Mouse (Mus musculus) testis, postnatal 14 days (tissue): ENCODE data around the gene Trmt61a.

Experiments
- DNase-seq: peaks from one replicate; pipeline ENCODE4 v3.0.0; 2021; ENCODE audit warnings: low spot score

The Trmt61a gene

DNA sequence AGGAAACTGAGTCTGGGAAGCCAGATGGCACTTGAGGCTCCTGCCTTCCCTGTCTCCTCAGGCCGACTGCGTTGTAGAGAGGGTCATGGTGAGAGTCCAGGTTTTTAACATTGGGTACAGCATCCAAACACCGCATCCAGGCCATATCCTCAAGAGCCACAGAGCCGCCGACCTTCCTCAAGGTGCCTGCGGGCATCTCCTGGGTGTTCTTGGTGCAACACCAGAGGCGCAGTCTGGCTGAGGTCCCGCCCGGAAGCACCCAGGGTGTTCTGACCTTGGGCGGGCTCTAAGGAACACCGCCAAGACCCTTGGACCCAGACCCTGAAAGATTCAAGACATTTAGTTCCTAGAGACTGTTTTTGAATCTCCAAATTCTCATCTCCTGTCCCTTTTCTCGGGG lies 5.3 kb upstream of the Trmt61a start:
- no peak for DNase-seq

DNA sequence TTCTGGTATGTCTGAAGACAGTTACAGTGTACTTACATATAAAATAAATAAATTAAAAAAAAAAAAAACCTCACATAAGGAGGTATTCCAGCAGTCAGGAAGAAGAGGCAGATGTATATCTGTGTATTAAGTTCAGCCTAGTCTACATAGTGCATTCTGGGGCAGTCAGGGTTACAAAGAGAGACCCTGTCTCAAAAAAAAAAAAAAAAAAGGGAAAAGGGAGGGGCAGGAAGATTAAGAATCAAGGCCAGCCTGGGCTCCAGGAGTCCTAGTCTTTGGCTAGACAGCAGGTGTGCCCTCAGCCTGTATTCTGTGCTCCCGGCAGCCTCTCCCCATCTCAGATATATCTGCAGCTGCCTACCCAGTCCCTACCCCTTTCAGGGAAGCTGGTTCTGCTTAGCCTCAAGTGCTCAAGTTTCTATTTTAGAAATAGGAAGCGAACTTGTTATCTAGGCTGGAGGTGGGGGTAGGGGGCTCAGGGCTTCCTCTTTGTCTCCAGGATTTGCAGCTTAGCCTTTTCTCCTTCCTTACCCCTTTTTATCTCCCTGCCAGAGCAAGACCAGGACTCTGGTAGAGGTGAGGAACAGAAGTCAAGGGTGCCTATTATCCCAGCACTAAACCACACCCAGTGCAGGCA lies 2.9 kb upstream of the Trmt61a start:
- DNase-seq = no peak

DNA sequence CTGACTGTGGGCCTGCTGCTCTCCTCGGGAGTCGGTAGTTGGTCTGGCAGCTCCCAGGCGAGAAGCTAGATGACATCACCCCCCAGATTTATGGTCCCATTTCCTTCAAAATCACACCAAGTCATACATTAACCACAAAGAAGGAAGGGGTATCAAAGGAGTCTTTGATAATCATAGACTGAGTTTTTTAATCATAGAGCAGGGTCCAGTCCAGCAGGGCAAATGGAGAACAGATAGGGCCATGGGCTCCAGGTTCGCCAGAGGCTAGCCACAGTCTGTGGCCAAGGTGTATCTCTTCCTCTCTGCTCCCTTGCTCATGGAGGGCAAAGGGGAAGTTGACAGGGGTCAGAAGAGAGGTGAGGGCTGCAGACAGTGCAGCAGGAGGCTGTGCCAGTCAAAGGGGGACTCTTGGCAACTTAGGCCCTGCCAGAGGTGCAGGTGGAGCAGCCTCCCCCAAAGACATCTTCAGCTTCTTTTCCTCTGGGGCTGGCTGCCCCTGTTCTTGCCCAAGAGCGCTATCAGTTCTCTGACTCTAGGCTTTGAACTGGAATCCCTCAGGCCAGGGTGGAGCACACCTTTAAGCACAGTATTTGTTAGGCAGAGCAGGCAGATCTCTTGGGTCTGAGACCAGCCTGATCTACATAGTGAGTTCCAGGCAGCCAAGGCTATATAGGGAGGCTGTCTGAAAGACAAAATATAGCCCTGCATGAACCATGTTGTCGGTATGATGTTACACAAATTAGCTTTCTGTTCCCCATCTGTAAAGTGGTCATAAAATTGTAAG lies 1.9 kb upstream of the Trmt61a start:
- no peak for DNase-seq

DNA sequence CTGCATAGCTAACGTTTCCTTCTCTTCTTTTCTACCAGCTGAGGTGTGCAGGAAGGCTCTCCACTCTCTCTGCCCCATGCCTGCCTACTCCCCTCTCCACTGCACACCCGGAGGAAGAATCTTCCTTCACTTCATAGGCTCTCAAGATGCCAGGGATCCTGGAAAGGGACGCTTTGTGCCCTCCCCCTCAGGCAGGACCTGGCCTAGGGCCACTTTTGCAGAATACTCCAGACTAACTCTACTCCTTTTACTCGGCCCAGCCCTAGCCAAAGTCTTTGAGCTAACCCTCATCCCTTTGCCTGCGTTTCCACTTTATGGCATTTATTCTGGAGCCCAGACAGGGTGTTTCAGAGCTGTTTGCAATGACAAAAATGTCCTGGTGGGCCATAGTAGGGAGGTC lies 484 bp upstream of the Trmt61a start:
- peak; percentile 50 for DNase-seq

DNA sequence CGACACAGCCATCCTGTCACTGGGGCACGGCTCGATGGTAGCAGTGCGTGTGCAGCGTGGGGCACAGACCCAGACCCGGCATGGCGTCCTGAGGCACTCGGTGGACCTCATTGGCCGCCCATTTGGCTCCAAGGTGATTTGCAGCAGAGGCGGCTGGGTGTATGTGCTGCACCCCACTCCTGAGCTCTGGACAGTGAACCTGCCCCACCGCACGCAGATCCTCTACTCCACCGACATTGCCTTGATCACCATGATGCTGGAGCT lies 697 bp downstream of the Trmt61a start:
- no peak for DNase-seq

DNA sequence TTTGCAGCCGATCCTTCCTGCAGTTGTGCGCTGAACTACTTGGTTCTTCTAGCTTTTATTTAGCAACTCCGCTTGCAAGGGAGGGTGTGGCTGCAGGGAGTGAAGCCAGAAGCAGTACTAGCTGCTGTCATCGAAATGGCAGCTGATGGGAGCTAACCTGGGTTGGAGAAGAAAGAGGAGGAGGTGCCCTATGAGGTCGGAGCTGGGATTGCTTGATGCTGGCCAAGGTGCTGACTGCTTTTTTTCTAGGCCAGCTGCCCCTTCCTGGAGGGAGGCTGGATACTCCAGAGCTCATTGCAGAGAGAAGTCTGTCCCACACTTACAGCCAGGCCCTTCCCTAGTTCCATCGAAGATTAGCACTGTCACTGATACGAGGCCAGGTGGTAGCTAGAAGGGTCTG lies 1.1 kb downstream of the Trmt61a start:
- DNase-seq = no peak

DNA sequence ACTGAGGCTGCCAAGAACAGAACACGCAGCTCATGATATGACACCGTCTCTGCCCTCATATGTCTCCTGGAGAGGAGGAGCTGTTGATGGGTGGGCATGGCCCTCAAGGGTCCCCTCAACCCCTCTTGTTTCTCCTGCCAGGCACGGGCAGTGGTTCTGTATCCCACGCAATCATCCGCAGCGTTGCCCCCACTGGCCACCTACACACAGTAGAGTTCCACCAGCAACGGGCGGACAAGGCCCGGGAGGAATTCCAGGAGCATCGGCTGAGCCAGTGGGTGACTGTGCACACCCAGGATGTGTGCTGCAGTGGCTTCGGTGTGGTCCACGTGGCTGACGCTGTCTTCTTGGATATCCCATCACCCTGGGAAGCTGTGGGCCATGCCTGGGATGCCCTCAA lies 2.8 kb downstream of the Trmt61a start:
- DNase-seq = no peak

DNA sequence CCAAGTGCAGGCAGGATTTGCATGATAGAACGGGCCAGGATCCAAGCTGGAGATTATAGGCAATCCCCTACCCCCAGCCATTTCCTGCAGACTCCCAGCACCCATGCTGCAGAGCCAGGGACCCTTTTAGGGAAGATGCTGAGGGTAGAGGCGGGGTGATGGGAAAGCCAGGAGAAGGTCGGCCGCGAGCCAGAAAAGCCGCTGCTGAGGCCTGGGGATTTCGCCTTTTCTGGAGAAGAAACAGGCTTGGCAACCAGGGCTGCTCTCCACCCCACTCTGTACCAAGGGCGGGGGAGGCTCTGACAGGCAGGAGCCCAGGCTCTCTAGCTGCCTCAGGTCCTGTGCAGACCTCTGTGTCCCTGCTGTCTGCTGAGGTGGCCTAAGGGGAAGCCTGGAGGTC lies 3.4 kb downstream of the Trmt61a start:
- no peak for DNase-seq

DNA sequence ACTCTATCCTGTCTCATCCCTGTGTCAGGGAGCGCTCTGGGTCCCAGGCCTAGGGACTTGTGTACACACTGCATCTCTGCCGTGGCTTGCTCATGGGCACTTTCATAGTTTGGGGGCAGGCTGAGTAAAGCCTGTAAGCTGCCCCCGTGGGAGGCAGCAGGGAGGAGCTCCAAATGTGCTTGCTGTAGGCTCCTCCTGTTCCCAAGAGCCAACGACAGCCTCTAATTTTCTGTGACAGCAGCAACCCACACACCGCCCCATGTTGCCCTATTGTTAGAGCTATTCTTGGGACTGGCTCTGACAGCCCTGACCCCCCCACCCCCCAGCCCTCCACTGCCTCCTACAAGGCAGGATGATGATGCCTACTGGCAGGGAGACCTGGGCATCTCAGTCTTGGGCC lies 4.1 kb downstream of the Trmt61a start:
- DNase-seq = no peak

DNA sequence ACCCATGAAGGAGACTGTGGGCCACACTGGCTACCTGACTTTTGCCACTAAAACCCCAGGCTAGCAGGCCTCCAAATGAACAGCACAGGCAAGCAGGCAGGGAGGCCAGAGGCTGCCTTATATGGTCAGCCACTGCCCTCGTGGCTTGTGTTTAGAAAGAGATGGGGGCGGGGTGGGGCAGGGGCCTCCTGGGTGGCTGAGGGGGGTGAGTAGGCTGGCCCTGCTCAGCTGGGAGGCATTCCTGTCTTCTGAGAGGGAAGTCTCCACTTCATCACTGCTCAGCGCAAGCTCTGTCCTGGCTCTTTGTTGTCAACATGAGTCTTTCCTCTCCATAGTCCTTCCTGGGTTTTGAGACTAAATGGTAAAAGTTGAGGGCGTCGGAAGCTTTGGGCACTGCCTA lies 4.9 kb downstream of the Trmt61a start:
- no peak for DNase-seq

DNA sequence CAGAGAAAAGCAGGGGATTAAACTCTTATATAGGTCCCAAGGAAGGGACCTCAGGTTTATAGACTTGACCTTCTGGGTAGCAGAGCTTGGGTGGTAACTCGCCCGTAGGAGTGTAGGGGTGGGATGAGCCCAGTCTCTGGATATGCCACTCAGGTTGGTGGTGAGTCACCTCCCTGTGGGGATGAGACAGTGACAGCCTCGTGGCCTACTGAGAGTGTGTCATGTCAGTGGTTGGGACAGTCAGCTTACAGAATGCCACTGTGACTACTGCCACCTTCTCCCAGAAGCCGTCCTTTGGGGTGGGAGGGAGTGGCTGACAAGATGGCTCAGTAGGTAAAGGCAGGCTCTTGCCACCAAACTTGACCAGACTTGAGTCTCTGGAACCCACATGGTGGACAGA lies 8.5 kb downstream of the Trmt61a start:
- no peak for DNase-seq

DNA sequence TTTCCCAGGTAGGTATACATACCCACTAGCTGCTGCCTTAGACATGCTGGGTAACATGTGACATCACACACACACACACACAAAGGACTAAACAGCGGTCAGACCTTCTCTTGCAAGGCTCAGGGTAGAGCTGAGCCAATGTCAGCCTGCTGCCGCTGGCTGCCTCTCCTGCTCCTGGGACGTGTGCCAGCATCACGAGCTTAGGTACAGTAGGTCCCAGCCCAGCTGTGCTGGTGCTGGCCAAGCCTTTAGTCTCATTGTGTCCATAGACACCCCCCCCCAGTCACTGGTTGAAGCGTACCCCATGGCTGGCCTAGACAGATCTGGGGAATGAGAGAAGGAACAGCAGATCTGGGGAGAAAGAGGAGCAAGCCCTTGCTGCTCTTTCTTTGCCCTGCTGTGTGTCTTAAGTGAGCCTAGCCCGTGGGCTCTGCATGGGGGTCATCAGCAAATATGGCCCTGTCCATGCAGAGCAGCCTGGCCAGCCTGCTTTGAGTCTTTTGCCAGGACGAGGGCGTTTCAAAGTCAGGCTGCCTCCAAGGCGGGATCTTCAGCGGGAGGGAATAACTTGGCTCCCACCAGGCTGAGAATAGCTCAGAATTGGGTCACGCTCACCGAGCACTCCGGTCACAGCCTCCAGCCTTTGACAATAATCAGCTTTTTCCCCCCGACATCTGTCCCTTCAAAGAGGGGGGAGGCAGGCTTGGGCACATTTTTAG lies 9.6 kb downstream of the Trmt61a start:
- DNase-seq = peak; percentile 79

DNA sequence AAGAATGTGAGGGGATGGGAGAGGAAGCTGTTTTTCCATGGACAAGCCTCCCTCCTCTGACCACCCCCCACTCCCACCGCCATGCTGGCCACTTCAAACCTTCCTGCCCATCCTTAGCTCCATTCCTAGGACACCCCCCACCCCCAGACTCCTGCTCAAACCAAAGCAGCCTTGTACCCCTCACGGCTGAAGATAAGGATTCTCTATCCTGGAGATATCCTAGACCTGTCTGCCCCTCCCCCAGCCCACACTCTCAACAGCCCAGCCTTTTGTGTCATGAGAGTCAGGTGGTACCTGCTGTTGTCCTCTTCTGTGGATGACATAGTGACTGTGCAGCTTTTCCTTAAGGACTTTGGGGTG lies 10.1 kb downstream of the Trmt61a start:
- no peak for DNase-seq

DNA sequence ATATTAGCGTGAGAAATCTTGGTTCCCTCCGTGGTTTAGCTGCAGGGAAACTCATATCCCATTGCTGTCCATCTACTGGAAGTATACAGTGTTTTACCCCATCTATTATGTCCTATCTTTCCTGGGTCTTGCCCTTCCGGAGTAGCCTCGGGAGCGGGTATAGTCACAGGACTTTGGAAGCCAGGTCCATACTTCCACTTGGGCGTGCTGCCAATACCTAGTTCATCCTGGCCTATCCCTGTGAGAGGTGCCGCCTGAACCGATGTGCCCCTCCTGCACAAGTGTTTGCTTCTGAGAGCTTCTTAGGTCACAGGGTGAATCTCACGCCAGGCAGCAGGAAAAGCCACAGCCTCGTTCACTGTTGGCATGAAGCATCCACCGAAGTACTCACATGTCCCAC lies 11.5 kb downstream of the Trmt61a start:
- no peak for DNase-seq

DNA sequence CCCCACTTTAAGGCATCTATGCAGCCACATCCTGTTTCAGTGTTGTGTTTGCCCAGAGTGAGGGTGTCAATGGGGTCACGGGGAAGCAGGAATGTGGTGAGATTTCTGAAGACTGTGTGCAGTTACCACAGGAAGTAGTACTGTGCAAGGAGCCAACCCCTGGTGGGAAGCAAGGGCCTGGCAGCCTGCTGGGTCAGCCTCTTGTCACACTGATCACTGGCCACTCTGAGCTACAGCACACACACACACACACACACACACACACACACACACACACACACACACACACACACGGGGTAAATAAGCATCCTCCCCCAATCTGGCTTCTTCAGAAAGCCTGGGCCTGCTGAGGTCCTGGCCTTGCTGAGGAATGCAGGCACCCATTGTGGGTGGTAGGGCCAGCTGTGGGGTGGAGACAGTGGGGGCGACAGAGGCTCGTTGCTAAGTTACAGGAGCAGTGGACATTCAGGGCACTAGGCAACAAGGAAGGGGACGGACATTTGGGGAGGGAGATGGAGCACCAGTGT lies 13.5 kb downstream of the Trmt61a start:
- no peak for DNase-seq

DNA sequence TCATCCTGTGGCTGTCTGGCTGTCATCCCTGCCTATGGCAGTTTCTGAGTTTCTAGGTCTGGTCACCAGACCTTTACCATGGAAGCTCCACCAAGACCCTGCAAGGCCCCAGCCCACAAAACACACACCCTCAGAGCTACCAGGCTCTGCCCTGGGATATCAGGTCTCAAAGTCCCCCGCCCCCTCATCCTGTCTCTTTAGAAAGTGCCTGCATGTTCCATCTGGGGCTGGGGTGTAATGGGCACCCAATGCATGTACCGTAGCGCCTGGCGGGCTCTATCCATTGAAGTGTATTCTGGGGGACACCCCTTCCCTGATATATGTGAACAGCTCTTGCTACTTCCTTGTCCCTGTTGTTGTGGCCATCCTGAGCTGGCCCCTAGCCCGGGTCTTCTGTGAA lies 15.0 kb downstream of the Trmt61a start:
- DNase-seq = no peak

DNA sequence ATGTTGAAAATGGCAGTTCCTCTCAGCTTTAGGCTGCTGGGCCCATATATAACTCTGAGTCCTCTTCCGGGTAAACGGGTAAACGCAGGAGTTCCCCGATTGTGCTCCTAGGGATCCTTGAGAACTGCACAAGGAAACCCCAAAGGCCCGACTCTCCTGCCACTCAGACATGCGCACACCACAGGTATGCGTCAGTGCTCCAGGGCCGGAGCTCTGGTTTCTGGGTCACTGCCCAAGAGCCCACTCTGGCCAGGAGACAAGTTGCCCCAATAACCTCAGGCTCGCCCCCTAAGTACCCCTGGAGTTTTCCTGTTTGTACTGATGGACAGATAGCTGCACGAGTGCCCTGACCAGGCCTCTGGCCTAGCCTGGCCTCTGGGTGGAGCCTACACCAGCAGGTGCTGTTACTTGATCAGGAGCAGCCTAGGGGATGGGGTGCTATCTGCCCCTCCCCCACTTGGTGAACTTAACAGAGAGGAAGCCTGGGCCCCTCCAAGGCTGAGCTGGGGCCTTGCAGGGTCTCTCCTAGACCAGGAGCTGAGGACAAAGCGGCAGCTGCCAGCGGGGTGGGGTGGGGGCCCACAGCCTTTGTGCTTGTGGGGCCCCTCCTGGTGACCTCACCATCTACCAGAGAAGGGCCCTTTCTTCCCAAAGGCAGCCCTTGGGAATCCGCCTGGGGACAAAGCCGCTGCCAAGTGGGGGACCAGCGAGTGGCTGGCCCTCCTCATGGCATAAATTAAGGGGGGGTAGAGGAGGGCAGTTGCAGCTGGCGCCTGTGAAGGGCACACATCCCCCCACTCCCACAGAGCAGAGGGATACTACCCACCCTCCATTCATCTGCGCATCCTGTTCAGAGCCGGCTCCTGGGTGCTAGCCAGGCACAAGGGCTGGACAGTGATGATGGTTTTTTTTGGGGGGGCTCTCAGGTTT lies 15.7 kb downstream of the Trmt61a start:
- DNase-seq = no peak

DNA sequence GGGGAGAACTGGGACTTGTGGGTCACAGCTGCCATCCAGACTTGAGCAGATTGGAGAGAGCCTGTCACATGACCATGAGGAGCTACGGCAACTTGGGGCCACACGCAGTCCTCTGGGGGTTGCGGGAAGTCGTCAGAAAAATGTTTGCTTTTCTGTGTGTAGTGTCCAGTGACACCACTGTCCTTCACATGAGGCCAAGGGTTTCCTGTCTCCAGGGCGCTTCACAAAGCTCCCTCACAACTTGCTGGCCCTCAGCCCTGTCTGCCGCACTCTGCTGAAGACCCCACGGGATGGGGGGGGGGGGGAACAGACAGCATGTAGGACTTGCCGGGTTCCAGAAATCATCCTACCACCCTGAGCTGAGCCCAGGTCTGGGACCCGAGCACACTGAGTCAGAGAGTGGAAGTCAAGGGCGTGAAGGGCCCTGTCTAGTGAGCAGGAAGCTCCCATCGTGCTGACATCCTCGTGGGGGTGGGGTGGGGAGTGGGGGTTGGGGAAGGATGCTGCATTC lies 16.4 kb downstream of the Trmt61a start:
- no peak for DNase-seq

DNA sequence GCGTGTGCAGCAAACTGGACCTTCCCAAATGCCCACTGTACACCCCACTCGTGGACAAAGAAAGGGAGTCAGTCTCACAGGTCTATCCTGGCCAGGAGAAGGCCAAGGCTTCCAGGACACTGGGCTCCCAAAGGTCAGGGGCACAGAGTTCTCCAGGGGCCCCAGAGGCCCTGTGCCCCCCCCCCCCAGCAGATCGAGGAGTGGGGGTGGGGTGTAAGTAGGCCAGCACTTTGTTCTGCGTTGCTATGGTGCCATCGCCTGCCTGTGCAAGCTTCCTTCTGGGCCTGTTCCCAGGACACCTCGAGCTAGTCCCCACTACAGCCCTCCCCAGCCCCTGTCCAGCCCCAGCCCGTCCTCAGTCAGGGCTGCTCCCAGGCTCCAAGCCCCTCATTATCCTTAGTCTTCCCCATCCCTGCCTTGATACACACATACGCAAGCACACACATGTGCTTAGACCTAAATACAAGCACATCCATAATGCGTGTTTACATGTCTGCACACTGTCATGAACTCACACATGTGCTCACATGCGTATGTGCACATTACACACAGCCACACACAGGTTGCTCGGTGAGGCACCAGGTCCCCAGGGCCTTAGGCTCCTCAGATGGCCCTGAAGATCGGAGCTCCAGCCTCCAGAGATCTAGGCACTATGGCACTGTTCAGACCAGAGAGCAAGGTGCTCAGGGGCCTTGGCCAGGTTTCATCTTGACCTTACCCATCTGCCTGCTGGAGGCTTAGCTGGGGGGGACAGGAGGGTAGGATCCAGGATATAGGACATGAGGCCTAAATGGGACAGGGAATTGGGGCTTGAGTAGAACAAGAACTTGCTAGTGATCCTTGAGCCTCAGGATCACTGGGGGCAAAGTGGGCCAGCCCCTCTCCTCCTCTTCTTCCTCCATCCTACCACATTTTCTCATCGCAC lies 17.2 kb downstream of the Trmt61a start:
- no peak for DNase-seq

DNA sequence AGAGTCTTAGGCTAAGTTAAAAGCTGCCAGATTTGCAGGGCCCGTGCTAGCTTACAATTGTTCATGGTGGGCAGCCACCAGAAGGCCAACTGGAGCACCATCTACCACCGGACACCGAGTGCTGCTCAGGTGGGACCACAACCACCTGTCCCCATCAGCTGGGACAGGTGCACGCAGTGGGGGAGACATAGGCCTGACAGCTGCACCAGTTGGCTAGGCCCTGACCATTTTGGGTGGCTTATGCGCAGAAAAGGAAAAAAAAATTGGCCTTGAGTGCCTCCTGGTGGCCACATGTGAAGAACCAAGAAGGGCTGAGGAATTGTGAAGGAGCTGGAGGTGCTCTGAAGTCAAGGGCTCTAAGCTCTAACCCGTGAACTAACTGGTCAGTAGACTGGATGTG lies 18.3 kb downstream of the Trmt61a start:
- no peak for DNase-seq

DNA sequence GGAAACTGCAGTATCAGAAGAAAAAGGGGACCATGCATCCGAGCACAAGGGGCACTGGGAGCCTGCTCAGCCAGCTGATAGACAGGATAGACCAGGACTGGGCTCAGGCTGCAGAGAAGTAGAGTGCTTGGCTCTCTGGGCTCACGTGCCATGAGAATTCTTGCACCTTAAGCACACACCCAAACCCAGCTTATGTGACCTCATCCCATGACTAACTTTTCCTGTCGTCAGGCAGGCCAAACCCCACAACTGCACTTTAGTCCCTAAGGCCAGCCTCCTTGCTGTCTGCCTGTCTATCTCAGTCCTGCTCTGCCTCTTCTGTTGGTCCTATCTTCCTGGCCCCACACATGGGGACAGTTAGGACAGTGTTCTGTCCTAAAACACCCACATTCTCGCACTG lies 19.8 kb downstream of the Trmt61a start:
- DNase-seq = no peak
